Mouse (Mus musculus) heart, embryonic 14.5 days (tissue): ENCODE results near the gene Fstl1. TPM values are rescaled to one million over a fixed set of nuclear protein-coding genes. Genes with fewer than 3 reads are reported as not detected.
A peak's percentile ranks its signal among the peaks of the same experiment; 100 is the strongest.

Experiments
- ATAC-seq: fragments of 200-750 bp; cut with Nextera tagmentation; 2 replicates; pipeline ENCODE4 v1.8.0; 2017; ENCODE audit warnings: low read depth, moderate TSS enrichment; ENCODE audit not compliant: insufficient number of reproducible peaks, insufficient read depth, low FRiP score
- H3K27ac ChIP-seq, 2 experiments: fragments of 200-500 bp in 1 of 2; fragments of 300-500 bp in 1 of 2; sonication (generic) in 1 of 2; replicated peaks in 1 of 2; 2 replicates each; pipeline ENCODE4 v1.5.1; 2012 to 2014; ENCODE audit warnings: low read depth in 2 of 2, low read length in 2 of 2, control low read depth in 1 of 2, mild to moderate bottlenecking in 1 of 2, mixed read lengths in 1 of 2; ENCODE audit not compliant: control insufficient read depth in 1 of 2, insufficient read depth in 1 of 2
- H3K27me3 ChIP-seq: fragments of 300-500 bp; sonication (generic); 2 replicates; pipeline ENCODE4 v1.6.1; 2014; ENCODE audit warnings: mild to moderate bottlenecking, low read length, control low read depth; ENCODE audit not compliant: control insufficient read depth, insufficient read depth
- H3K36me3 ChIP-seq: fragments of 300-500 bp; sonication (generic); 2 replicates; pipeline ENCODE4 v1.6.1; 2014; ENCODE audit warnings: mild to moderate bottlenecking, control low read depth, low read length, mixed read lengths; ENCODE audit not compliant: control insufficient read depth, insufficient read depth
- H3K4me1 ChIP-seq, 2 experiments: fragments of 200-500 bp in 1 of 2; fragments of 300-500 bp in 1 of 2; sonication (generic) in 1 of 2; 2 replicates each; pipeline ENCODE4 v1.6.1; 2012 to 2014; ENCODE audit warnings: low read length in 2 of 2, control low read depth in 1 of 2, mixed read lengths in 1 of 2; ENCODE audit not compliant: control insufficient read depth in 2 of 2, insufficient read depth in 2 of 2
- H3K4me2 ChIP-seq: fragments of 300-500 bp; sonication (generic); 2 replicates; pipeline ENCODE4 v1.6.1; 2014; ENCODE audit warnings: mild to moderate bottlenecking, low read length
- H3K4me3 ChIP-seq, 2 experiments: fragments of 200-500 bp in 1 of 2; fragments of 300-500 bp in 1 of 2; sonication (generic) in 1 of 2; 2 replicates each; pipeline ENCODE4 v1.5.1; 2012 to 2014; ENCODE audit warnings: low read length in 2 of 2, mild to moderate bottlenecking in 2 of 2, control low read depth in 1 of 2, low read depth in 1 of 2, moderate library complexity in 1 of 2; ENCODE audit not compliant: control insufficient read depth in 1 of 2, insufficient read depth in 1 of 2
- H3K9ac ChIP-seq: fragments of 300-500 bp; sonication (generic); 2 replicates; pipeline ENCODE4 v1.6.1; 2014; ENCODE audit warnings: mild to moderate bottlenecking, low read length
- H3K9me3 ChIP-seq: fragments of 300-500 bp; sonication (generic); 2 replicates; pipeline ENCODE4 v1.6.1; 2016; ENCODE audit warnings: low read length, control low read depth; ENCODE audit not compliant: control insufficient read depth
- WGBS: fragments of 180-500 bp; shearing (Covaris S2); extraction: QIAGEN DNeasy Blood & Tissue Kit; methylation state at CpG from one replicate; pipeline ENCODE4 v1.1.7; 2014; 5-methylcytosine and 5-hydroxymethylcytosine counted together
- polyA plus RNA-seq: library from polyadenylated mRNA; unstranded; fragments of >200 nt; fragmentation: Nextera tagmentation; extraction: Ambion mirVana; gene quantifications from 2 replicates; pipeline ENCODE4 v1.2.1, GENCODE M21; 2014

The Fstl1 gene
- polyA plus RNA-seq, 1 experiment from 2014 or later: 600 TPM

GRCm38 (mm10) chr16:37824778-37825505 lies 48.3 kb downstream of the Fstl1 start:
- no peak overlapping the region for H3K27ac ChIP-seq
- 0 out of 4 replicates have a peak, but pooled peaks cover 0 to 4% of the 10 kb centered on the region in 2 experiments for H3K4me1 ChIP-seq
- H3K9ac ChIP-seq: no peak overlapping the region
- no peaks in the 10 kb centered on the region for H3K9me3 ChIP-seq
- 79% methylated on average over 12 of the region's 12 CpGs for WGBS
- no peak overlapping the region for H3K4me3 ChIP-seq
- ATAC-seq: no peak
- H3K36me3 ChIP-seq: peaks cover 100% of the 10 kb centered on the region
- no peaks in the 10 kb centered on the region for H3K27me3 ChIP-seq
- H3K4me2 ChIP-seq: no peak overlapping the region

- no peak for ATAC-seq
- H3K9ac ChIP-seq: no peak overlapping the region
- WGBS: 81% methylated on average over 3 of the region's 3 CpGs
- H3K4me2 ChIP-seq: no peak overlapping the region
- no peaks in the 10 kb centered on the region for H3K27me3 ChIP-seq
- no peak overlapping the region for H3K27ac ChIP-seq
- 0 out of 4 replicates have a peak, but pooled peaks cover 0 to 4% of the 10 kb centered on the region in 2 experiments for H3K4me1 ChIP-seq
- H3K4me3 ChIP-seq: no peak overlapping the region
- peaks cover 100% of the 10 kb centered on the region for H3K36me3 ChIP-seq
- H3K9me3 ChIP-seq: no peaks in the 10 kb centered on the region
These were observed 49.6 kb downstream of the Fstl1 start for GRCm38 (mm10) chr16:37826286-37826685.

- ATAC-seq: no peak
- no peaks in the 10 kb centered on the region for H3K27me3 ChIP-seq
- no peak overlapping the region for H3K4me2 ChIP-seq
- 72% methylated on average over 7 of the region's 7 CpGs for WGBS
- peaks cover 99% of the 10 kb centered on the region for H3K36me3 ChIP-seq
- H3K9ac ChIP-seq: no peak overlapping the region
- no peaks in the 10 kb centered on the region for H3K4me1 ChIP-seq
- no peaks in the 10 kb centered on the region for H3K9me3 ChIP-seq
- H3K4me3 ChIP-seq: no peak overlapping the region
- H3K27ac ChIP-seq: no peak overlapping the region
These were observed 54.4 kb downstream of the Fstl1 start for GRCm38 (mm10) chr16:37831041-37831440.

- WGBS: 75% methylated on average over 3 of the region's 3 CpGs
- H3K4me1 ChIP-seq: no peaks in the 10 kb centered on the region
- H3K9ac ChIP-seq: no peak overlapping the region
- no peak overlapping the region for H3K4me2 ChIP-seq
- no peak overlapping the region for H3K27ac ChIP-seq
- peaks cover 45% of the 10 kb centered on the region for H3K36me3 ChIP-seq
- H3K4me3 ChIP-seq: no peak overlapping the region
- no peaks in the 10 kb centered on the region for H3K27me3 ChIP-seq
- H3K9me3 ChIP-seq: no peaks in the 10 kb centered on the region
- ATAC-seq: no peak
These were observed 60.9 kb downstream of the Fstl1 start for GRCm38 (mm10) chr16:37837571-37837970.

GRCm38 (mm10) chr16:37842439-37842838 lies 65.8 kb downstream of the Fstl1 start:
- H3K36me3 ChIP-seq: no peaks in the 10 kb centered on the region; the same call in 1 of the 2 replicates
- H3K4me2 ChIP-seq: no peak overlapping the region
- no peak for ATAC-seq
- H3K27me3 ChIP-seq: no peaks in the 10 kb centered on the region
- H3K9ac ChIP-seq: no peak overlapping the region
- H3K9me3 ChIP-seq: no peaks in the 10 kb centered on the region
- 88% methylated on average over 2 of the region's 2 CpGs for WGBS
- H3K4me1 ChIP-seq: peaks cover 16 to 22% of the 10 kb centered on the region in 2 experiments
- no peak overlapping the region for H3K27ac ChIP-seq
- no peak overlapping the region for H3K4me3 ChIP-seq

GRCm38 (mm10) chr16:37843740-37844139 lies 67.1 kb downstream of the Fstl1 start:
- Histone ChIP-seq H3K4me3 (no peak overlapping the region), H3K27ac (no peak overlapping the region), H3K27me3 (no peaks in the 10 kb centered on the region), H3K36me3 (no peaks in the 10 kb centered on the region), H3K9ac (no peak overlapping the region), H3K9me3 (no peaks in the 10 kb centered on the region), H3K4me2 (no peak overlapping the region), H3K4me1 (peaks cover 16 to 22% of the 10 kb centered on the region in 2 experiments)
- WGBS: 77% methylated on average over 12 of the region's 12 CpGs
- no peak for ATAC-seq

GRCm38 (mm10) chr16:37845202-37845925 lies 68.7 kb downstream of the Fstl1 start:
- Histone ChIP-seq H3K9ac (no peak overlapping the region), H3K4me2 (peak overlapping the region; percentile 19; the same call in 1 of the 2 replicates), H3K27ac (peak overlapping the region; percentile 21 to 24), H3K4me3 (no peak overlapping the region), H3K9me3 (no peaks in the 10 kb centered on the region), H3K36me3 (no peaks in the 10 kb centered on the region), H3K4me1 (peaks cover 17 to 22% of the 10 kb centered on the region in 2 experiments), H3K27me3 (no peaks in the 10 kb centered on the region)
- WGBS: 21% methylated on average over 7 of the region's 7 CpGs
- 0 out of 2 replicates have a peak, but pooled peaks have one; percentile 31 for ATAC-seq
